Mouse (Mus musculus): ENCODE measurements around the gene Ino80d.

DNA sequence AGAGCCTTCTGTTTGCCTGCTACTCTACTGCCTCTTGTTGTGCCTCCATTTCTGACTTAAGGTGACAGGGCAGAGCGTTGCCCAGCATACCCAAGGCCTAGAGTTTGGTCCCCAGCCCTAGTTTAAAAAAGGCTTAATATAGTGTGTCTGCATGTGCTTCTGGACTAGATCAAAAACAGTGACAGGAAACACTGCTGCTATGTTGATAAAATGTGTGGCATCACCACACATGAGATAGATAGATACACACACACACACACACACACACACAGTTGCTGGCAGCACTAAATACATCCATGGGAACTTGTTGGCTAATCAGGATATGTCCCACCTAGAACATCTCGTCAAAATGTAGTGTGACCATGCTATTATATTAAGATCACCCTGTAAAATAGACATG is 5.9 kb upstream of the Ino80d start:
- TF ChIP-seq CTCF (IDR thresholded peaks at IDR 0.05; ENCODE audit: control insufficient read depth, insufficient read depth, insufficient replicate concordance, low read depth, low read length) (no peak), POLR2A (IDR thresholded peaks at IDR 0.05; ENCODE audit: control insufficient read depth, low read depth, low read length) (no peak)

All from testis, adult 2 months (tissue).